Mouse (Mus musculus) brain, adult 10 weeks (tissue): Measurements from ENCODE around the gene Cep63. TPM values are rescaled to one million over a fixed set of nuclear protein-coding genes. Genes with fewer than 3 reads are reported as not detected.

ENCODE experiments used
- polyA plus RNA-seq: library from polyadenylated mRNA; stranded (reverse); fragments of 350-450 nt; fragmentation: Illumina TruSeq; extraction: RNeasy Lipid Tissue Mini Kit (QIAGEN cat#74804); gene quantifications from one replicate; pipeline ENCODE4 v1.2.3, GENCODE M21; 2015; ENCODE audit warnings: low read depth, low replicate concordance

The Cep63 gene
- polyA plus RNA-seq = 26.1 TPM

GRCm38 (mm10) chr9:102625983-102626838 is at the start of gene Cep63, which contains the start of gene Anapc13:
Cep63 (minus strand) TSS chr9:102626534.
Anapc13 (plus strand) TSS chr9:102626296.

Other genes starting within 250 kb of the Cep63 start
- 1.7 TPM for gene Ky, start 120.8 kb downstream of the Cep63 start, polyA plus RNA-seq
- gene Anapc13, start 238 bp downstream of the Cep63 start, polyA plus RNA-seq = 118 TPM
- 13.8 TPM for gene Amotl2, start 90.1 kb upstream of the Cep63 start, polyA plus RNA-seq
- gene Ryk, start 208.4 kb upstream of the Cep63 start, polyA plus RNA-seq = 27.2 TPM